Mouse (Mus musculus) effector memory CD4-positive, alpha-beta T cell, adult 7 months (primary cell): Measurements from ENCODE around the gene Pcdh20. TPM values are rescaled to one million over a fixed set of nuclear protein-coding genes. Genes with fewer than 3 reads are reported as not detected.

Source experiments
- polyA plus RNA-seq: library from polyadenylated mRNA; unstranded; fragments of 100-300 nt; shearing (Covaris generic); gene quantifications from one replicate; pipeline ENCODE4 v1.2.1, GENCODE M21; 2017

Gene Pcdh20
- polyA plus RNA-seq = not detected

GRCm38 (mm10) chr14:88470495-88471434 lies at the start of gene Pcdh20:
Pcdh20 (minus strand) TSS chr14:88471396.

